Mouse (Mus musculus) cerebellum, adult (tissue): ENCODE measurements around the gene Adarb1.
"Not testable (repeated sequence)": the region's sequence is repeated elsewhere in the genome, so short reads cannot be mapped to it uniquely, and the experiment has no call there.

Experiments used
- ATAC-seq: cut with Nextera tagmentation; 2 replicates; pipeline ENCODE4 v1.9.2; 2017; ENCODE audit warnings: mild to moderate bottlenecking, moderate library complexity, mixed read lengths; ENCODE audit not compliant: insufficient number of reproducible peaks, low FRiP score, low TSS enrichment

Adarb1 gene

DNA sequence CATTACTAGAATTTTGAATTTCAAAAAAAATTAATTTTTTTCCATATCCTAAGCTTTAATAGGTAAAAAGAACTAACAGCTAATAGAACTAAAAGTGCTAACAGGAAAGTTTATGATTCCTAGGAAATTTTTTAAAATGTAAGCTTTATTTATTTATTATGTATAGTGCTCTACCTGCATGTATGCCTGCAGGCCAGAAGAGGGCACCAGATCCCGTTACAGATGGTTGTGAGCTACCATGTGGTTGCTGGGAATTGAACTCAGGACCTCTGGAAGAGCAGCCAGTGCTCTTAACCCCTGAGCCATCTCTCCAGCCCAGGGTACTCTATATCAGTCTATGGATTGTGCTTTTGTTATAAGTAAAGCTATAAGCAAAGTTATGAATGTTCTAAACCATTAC is 136.0 kb downstream of the Adarb1 start:
- not testable (repeated sequence) for ATAC-seq

DNA sequence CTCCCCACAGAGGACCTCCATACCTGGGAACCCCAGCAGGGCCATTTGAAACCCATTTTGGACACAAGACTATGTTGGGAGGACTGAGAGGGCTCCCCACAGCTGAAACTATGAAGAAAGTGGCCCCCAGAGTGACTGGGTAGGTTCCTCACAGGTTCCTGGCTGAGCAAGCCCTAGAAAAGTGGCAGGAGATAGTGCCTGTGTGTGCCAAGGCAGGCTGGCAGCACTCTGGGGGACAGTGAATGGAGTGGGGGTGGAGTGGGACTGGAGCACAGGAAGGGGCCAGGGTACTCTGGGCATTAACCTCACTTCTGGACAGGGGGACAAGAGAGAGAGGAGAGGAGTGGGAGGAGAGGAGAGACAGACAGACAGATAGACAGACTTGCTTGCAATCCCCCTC is 144.3 kb downstream of the Adarb1 start:
- ATAC-seq = no peak

DNA sequence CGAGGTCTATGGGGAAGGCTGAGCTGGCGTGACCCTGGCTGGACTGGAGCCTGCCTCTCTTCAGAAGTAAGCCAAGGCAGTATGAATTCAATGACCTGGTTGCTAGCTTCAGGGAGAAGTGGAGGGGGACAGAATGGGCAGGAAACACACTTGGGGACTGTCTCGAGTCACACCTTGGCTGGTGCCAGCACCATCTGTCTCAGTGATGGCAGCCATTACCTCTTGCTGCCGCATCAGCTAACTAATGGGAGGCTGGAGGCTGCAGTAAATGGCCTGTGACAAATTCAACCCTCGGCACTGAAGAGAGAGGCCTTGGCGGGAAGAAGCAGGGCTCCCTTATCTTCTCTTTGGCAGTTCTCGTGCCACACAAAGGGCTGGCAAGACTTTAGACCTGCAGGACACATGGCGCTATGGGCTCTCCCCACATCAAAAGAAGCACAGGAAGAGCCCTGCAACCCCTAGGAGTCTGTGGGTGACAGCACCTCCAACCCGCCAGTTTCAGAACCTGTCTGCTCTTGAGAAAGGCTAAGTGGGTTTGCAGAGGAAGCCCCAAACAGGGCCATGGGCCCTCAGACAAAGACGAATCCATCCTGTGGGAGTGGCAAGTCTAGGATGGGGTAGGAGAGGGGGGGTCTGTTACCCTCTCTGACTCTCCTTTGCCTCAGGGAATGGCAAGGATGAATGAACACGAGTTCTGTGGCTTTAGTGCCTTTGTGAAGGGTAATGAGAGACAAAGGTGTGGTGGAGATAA is 144.9 kb downstream of the Adarb1 start:
- ATAC-seq = peak; percentile 81

DNA sequence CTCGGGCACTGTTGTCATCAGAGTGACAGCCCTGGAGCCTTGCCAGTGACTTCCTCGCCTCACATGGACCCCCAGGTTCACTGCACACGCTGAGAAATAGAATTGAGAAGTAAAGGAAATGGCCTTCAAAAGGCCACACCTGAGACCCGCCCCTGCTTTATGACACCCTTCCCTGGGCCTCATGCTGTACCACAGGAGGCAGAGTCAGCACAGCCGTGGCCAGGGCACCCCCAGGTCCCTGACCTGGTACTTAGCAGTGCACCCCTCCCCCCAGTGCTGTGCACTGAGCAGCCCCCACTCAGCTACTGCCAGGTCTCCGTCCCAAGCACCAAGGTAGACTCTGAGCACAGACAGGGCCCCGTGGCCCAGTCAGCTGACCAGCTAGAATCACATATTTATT is 148.9 kb downstream of the Adarb1 start:
- ATAC-seq = no peak

DNA sequence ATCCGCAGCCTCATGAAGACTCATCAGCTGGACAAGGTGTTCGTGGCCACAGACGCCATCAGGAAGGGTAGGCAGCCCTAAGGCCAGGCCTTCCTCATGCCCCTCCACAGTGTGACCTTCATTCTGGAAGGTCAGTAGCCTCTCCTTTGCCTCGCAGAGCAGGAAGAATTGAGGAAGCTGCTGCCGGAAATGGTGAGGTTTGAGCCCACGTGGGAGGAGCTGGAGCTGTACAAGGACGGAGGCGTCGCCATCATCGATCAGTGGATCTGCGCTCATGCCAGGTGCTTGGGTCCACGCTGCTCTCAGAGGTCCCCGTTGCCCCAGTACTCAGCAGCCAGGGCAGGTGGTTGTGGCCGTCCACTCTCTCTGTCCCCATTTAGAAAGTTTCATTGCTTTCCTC is 151.0 kb downstream of the Adarb1 start:
- no peak for ATAC-seq

DNA sequence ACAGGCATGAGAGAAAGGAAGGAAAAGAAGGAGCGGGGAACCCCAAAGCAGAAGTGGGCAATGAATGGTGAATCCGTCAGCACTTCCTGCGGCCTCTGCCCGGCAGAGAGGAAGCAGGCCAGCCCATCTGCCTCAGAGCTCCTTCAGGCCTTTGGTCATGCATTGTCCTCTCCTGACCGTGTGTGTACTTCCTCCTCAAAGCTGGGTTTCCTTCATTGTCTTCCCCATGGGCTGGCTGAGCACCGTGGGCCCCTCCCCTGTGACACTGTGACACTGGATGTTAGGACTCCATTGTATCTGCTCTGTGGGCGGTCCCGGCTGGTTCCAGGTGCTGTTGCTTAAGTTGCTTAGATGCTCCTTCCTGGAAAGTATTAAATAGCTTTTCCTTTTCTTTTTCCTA is 151.8 kb downstream of the Adarb1 start:
- no peak for ATAC-seq

DNA sequence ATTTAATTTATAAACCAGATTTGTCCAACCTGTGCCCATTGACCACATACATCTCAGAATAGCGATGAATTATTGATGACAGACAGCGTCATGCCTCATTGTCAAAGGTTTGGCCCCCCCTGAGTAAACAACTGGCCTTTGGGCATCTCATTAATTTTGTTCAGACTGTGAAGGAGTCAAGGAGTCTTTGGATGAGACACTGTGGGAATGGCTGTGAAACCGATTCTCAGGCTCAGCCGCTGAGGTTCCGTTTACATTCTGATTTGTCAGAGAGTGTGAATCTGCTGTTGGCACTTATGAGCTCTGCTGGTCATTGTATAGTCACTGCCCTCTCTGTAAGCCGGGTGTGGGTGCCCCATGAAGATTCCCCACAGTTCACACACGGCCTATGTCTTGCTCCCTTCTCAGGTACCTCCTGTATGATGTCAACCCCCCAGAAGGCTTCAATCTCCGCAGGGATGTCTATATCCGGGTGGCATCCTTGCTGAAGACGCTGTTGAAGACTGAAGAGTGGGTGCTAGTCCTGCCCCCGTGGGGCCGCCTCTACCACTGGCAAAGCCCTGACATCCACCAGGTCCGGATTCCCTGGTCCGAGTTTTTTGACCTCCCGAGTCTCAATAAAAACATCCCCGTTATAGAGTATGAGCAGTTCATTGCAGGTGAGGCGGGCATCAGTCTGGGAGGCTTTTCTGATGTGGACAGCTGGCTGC is 157.7 kb downstream of the Adarb1 start:
- no peak for ATAC-seq

DNA sequence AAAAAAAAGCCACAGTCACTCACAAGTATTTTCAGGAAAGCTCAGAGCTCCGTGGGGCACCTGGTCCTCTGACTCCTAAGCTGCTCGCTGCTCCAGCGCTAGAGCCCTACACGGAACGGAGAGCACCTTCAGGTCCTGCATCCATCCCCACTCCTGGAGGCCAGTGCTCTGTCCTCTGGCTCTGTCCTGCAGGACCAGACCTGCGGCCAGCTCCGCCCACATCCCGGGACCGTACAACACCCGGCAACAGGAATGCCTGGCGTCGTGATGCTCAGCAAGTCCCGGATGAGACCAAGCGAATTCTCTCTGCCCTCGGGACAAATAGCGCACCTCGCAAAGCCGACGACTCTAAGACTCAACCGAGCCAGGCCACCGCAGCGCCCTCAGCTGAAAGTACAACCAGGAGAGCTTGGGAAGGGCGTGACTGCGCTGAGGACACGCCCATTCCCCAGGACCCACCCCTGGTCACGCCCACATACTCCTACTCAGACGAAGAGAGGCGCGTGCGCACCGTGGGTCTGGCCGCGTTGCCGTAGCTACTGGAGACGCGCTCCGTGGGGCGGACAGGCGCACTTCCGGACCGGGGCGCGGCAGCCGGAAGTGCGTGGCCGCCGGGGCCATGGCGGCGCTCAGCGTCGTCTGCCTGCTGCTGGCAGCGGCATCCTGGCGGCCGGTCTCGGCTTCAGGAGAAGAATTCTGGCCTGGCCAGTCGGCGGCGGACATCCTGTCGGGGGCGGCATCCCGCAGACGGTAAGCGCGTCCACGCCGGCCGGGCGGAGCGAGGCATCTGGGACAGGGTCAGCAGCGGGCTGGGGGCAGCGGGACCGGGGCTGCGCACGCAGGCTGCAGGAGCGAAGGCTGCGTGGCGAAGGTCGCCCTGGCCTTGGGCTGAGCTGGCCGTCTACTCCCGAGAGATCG is 159.1 kb downstream of the Adarb1 start, which contains the start of gene Pofut2:
Pofut2 (plus strand) TSS at position 515 of the 918 bp plus-strand sequence.
- peak; percentile 93 for ATAC-seq

DNA sequence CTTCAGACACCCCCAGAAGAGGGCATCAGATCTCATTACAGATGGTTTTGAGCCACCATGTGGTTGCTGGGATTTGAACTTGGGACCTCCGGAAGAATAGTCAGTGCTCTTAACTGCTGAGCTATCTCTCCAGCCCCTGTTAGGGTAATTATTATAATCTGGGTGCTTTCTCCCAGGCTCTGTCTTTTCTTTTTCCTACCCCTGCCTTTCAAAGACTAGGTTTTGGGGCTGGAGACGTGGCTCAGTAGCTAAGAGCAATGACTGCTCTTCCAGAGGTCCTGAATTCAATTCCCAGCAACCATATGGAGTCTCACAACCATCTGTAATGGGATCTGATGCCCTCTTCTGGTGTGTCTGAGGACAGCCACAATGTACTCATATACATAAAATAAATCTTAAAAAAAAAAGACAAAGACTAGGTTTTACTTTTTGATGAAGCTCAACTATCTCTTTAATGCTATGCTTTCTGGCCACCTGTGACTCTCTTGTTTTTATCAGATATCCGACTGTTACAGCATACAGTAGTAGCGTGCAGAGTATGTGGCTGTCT is 160.0 kb downstream of the Adarb1 start:
- no peak for ATAC-seq

DNA sequence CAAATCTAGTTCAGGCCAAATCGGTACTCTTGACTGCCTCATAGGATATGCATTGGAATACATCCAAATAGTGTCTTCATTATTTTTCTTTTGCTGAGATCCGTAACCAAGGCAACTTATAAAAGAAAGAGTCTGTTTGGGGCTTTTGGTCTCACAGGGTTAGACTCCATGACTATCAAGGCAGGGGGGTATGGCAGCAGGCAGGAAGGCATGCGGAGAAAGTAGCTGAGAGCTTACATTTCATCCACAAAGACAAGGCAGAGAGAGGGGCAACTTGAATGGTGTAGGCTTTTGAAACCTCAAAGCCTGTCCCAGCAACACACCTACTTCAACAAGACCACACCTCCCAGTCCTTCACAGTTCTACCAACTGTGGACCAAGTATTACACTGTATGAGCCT is 162.4 kb downstream of the Adarb1 start:
- ATAC-seq = no peak

DNA sequence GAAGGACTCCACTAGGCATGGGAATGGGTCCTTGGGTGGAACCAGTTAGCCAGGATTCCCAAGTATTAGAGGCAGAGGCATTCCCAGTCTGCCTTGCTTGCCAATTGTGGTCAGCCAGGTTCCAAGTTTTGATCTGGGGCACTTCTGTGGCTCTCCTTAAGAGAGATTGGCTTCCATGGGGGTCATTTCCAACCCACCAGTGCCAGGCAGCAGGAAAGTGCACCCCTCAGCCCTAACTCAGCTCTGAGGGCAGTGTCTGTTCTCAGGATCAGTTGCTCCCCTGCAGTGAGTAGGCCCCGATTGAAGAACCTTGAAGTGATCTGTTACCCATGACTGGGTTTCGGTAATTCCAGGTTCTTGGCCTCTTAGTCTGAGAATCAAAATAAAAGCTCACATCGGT is 162.8 kb downstream of the Adarb1 start:
- no peak for ATAC-seq

DNA sequence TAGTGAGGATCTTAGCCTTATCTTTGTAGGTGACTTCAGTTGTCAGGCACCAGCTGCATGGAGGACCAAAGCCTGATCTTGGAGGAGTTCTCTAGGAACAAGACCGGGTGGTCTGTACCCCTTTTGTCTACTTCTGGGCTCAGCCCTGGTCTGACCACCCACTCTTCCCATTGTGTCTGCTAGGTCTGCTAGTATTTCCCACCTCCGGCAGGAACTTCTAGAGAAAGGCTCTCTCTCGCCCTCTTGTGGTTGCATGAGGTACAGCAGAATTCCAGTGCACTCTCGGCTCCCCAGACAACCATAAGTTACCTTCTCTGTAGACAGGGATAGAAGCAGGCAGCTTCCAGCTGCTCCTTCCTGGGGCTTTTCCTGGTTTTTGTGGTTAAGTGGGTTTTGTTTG is 165.3 kb downstream of the Adarb1 start:
- peak; percentile 37; the same call in 1 of the 2 replicates for ATAC-seq

DNA sequence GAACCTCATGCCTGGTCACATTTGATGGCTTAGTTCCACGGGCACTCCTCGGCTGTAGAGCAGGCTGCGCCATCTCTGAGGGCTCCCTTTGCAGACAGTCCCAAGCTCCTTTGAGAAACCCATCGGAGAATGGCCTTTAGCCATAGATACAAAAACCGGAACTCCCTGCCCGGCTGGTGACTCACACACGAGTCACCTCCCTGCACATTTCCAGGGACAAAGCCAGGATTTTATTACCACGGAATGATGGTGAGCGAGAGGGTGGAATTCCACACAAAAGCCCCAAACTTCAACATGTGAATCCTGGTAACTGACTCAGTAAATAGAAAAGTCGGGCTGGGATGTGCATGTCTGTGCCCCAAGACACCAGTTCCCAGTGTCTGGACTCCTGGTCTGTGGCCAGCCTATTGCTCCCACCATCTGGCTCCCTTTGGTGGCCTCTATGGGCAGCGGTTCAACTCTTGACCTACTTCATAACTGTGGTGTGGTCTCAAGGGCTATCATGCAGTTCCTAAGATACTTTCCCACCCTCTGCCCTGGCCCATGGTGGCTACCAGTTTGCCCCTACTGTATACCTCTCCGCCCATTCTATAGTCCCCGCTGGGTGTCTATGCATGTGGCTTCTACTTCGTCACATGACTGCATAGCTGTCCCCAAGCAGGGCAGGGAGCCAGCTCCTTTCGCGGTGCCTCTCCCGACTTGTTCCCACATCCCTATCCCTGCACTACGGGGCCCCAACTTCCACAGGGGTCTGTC is 166.1 kb downstream of the Adarb1 start:
- peak; percentile 49 for ATAC-seq

DNA sequence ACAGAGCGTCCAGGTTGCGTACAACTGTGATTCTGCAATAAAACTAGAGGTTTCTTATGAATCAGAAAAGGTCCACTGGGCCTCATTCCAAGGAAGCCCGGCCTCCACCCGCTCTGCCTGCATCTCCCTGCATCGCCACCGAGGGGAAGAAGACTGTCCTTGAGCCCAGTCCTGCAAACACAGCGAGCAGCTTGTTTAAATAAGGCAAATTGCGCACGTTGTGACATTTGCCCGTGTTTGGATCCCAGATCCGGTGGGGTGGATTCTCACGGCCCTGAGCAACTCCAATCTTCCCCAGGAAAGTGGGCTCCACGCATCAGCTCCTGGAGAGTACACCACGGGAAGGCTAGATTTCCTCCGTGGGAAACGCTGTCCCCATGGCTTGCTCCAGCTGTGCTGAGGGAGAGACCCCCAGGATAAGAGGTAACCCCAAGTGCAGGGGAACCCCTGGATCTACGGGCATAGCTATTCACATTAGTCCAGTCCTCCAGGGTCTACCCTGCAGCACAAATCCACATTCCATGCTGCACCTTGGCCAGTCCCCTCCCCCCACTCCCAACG is 166.8 kb downstream of the Adarb1 start:
- 0 out of 2 replicates have a peak, but pooled peaks have one; percentile 21 for ATAC-seq

DNA sequence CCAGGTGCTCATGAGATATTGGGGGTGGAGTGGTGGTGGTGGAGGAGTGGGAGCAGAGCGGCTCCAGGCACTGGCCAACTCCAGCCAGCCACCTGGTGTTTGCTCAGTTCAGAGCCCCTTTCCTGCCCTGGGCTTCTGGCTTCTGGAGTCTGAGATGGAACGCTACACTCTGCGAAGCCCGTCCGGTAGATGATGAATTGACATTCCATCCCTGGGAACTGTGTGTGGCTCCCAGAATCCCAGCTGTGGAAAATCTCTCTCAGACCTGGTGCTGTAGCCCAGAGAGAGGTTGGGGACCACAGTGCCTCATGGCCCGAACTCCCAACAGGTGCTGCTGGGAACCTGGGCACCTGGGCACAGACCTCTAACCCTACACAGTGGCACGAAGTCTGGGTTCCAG is 170.4 kb downstream of the Adarb1 start:
- ATAC-seq = no peak

DNA sequence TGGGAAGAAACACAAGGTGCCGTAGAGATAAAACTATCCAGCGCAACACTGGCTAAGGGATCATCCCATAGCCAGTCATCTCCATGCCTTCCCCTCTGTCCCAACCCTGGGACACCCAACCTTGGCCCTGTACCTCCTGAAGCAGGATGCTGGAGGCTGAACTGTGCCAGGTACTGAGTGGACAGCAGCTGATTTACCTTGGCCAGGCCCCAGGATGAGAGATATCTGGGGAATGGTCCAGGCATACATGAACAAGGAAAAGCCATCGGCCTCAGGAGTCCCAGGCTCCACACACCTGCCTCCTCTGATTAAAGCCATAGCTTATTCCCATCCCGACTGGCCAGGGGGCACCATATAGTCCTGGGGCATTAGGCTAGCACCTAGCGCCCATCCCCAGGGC is 171.0 kb downstream of the Adarb1 start:
- ATAC-seq = no peak

DNA sequence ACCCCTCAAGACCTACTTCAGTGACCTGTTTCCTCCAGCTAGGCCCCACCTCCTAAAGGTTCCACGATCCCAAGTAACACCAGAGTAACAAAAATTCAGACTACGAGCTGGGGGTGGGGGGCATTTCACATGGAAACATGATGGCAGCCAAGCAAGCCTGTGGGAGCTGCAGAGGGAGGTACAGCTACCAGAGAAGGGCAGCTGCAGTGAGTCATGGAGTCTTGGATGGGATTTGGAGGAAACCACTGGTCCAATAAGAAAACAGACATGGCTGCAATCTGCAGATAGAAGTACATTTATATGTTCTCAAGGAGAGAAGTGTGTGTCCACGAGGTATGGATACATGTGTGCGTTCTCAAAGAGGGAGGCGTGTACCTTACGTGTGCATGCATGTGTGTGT is 173.3 kb downstream of the Adarb1 start:
- ATAC-seq = no peak

DNA sequence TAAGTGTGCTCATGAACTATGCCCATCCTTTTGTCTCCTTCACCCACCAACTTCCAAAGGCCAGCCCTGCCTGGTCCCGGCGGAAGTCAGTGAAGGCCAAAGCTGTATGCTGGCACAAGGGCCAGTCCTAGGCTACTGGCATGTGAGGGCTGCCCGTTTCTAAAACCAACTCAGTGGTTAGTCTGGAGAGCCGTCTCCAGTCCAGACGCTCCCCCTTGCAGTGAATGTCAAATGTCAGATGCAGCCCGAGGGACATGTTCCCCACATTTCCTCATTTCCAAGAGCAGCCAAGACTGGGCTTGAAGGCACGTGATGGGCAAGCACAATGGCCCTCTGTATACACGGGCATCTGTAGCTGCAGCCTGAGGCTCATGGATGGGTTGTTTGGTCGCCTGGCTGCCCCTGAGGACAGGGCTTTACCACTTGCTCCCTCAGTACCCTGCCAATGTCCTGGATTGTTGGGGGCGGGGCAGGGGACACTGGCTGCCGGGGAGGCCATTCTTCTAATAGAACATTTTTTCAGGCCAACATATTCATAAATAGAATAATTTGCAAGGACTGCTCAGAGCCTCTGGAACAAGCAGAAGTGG is 174.4 kb downstream of the Adarb1 start:
- no peak for ATAC-seq

DNA sequence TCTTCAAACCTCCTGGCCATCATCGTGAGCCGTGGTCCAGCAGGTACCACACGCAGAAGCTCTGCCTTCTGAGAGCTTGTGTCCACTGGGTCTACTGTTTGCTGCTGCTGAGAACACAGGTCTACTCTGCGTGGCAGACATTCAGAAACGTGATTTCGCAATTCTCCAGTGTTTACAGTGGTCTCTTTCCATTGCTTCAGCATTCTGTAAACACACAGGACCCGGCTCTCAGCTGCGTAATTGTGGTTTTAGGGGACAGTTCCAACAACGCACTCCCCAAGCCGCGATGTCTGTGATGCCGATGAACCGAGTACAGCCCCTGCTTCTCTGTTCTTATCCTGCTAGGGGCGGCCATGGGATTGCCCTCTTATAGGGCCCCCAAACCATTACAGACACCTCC is 175.2 kb downstream of the Adarb1 start:
- ATAC-seq = no peak
